Mouse (Mus musculus): ENCODE measurements around the gene Hoxa4.

DNA sequence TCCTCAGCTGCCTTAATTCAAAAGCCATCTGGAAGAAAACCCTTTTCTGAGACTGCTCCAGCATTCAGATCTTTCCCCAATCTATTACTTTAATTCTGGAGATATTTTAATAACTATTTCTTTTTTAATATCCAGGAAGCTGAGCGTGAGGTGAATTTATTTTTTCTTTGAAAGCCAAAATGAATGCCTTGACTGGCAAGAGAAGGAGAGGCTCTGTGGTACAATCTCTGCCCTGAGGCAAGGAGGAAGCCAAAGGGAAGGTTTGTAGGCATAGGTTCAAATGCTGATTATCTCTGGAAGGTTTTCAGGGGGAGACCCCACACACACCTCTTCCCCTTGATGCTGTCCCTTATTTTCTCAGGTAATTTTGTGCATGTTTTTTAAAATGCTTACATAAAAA lies 24.4 kb downstream of the Hoxa4 start:
- TF ChIP-seq CTCF (IDR thresholded peaks at IDR 0.05; ENCODE audit: low read depth) (no peak), EP300 (IDR thresholded peaks at IDR 0.05; ENCODE audit: low read depth) (no peak)
